Mouse (Mus musculus) embryonic facial prominence, embryonic 10.5 days (tissue): ENCODE results near the gene Gabbr2. TPM values are rescaled to one million over a fixed set of nuclear protein-coding genes. Genes with fewer than 3 reads are reported as not detected.

Source experiments
- DNase-seq: peaks from one replicate; pipeline ENCODE4 v3.0.0-alpha.2; 2017; ENCODE audit warnings: low spot score
- H3K27ac ChIP-seq: fragments of 300-500 bp; sonication (generic); replicated peaks from 2 replicates; pipeline ENCODE4 v1.5.1; 2016; ENCODE audit warnings: mild to moderate bottlenecking
- H3K27me3 ChIP-seq: fragments of 300-500 bp; sonication (generic); replicated peaks from 2 replicates; pipeline ENCODE4 v1.6.1; 2016; ENCODE audit warnings: low read depth, mild to moderate bottlenecking; ENCODE audit not compliant: poor library complexity, severe bottlenecking
- H3K36me3 ChIP-seq: fragments of 300-500 bp; sonication (generic); replicated peaks from 2 replicates; pipeline ENCODE4 v1.6.1; 2016; ENCODE audit warnings: mild to moderate bottlenecking, moderate library complexity
- H3K4me1 ChIP-seq: fragments of 300-500 bp; sonication (generic); 2 replicates; pipeline ENCODE4 v1.6.1; 2016
- H3K4me3 ChIP-seq: fragments of 300-500 bp; sonication (generic); 2 replicates; pipeline ENCODE4 v1.5.1; 2016; ENCODE audit warnings: mild to moderate bottlenecking, moderate library complexity
- H3K9me3 ChIP-seq: fragments of 300-500 bp; sonication (generic); 2 replicates; pipeline ENCODE4 v1.6.1; 2016; ENCODE audit warnings: mild to moderate bottlenecking
- WGBS: fragments of 180-500 bp; shearing (Covaris S2); methylation state at CpG from one replicate; pipeline ENCODE4 v1.1.7; 2016; 5-methylcytosine and 5-hydroxymethylcytosine counted together
- polyA plus RNA-seq: library from polyadenylated mRNA; unstranded; fragments of >200 nt; fragmentation: Nextera tagmentation; extraction: Ambion mirVana; gene quantifications from 2 replicates; pipeline ENCODE4 v1.2.1, GENCODE M21; 2016

Gabbr2 gene
- polyA plus RNA-seq, 1 experiment from 2014 or later = 0.30 TPM

GRCm38 (mm10) chr4:46664123-46665009, 327.3 kb downstream of the Gabbr2 start:
- Histone ChIP-seq H3K27me3 (no peaks in the 10 kb centered on the region), H3K27ac (peak overlapping the region; percentile 92), H3K36me3 (no peaks in the 10 kb centered on the region), H3K9me3 (no peaks in the 10 kb centered on the region), H3K4me1 (peaks cover 39% of the 10 kb centered on the region), H3K4me3 (peak overlapping the region; percentile 60)
- peak; percentile 87 for DNase-seq
- WGBS = 1% methylated on average over 34 of the region's 34 CpGs

- H3K4me3 ChIP-seq = no peak overlapping the region
- 82% methylated on average over 9 of the region's 9 CpGs for WGBS
- H3K9me3 ChIP-seq = no peaks in the 10 kb centered on the region
- H3K4me1 ChIP-seq = peaks cover 33% of the 10 kb centered on the region
- no peaks in the 10 kb centered on the region for H3K27me3 ChIP-seq
- no peak for DNase-seq
- no peaks in the 10 kb centered on the region for H3K36me3 ChIP-seq
- no peak overlapping the region for H3K27ac ChIP-seq
These were observed 330.2 kb downstream of the Gabbr2 start for GRCm38 (mm10) chr4:46661433-46661832.

- Histone ChIP-seq H3K27me3 (peaks cover 7% of the 10 kb centered on the region; the same call in 1 of the 2 replicates), H3K27ac (no peak overlapping the region), H3K4me1 (peaks cover 11% of the 10 kb centered on the region), H3K9me3 (no peaks in the 10 kb centered on the region), H3K4me3 (no peak overlapping the region), H3K36me3 (no peaks in the 10 kb centered on the region)
- 70% methylated on average over 5 of the region's 5 CpGs for WGBS
- DNase-seq = no peak
These were observed 332.7 kb downstream of the Gabbr2 start for GRCm38 (mm10) chr4:46658946-46659345.

GRCm38 (mm10) chr4:46657116-46657515, 334.6 kb downstream of the Gabbr2 start:
- DNase-seq = peak; percentile 74
- no peaks in the 10 kb centered on the region for H3K4me1 ChIP-seq
- no peaks in the 10 kb centered on the region for H3K36me3 ChIP-seq
- WGBS = 16% methylated on average over 5 of the region's 5 CpGs
- H3K27ac ChIP-seq = no peak overlapping the region
- no peak overlapping the region for H3K4me3 ChIP-seq
- H3K27me3 ChIP-seq = peaks cover 14% of the 10 kb centered on the region
- no peaks in the 10 kb centered on the region for H3K9me3 ChIP-seq

- H3K27ac ChIP-seq = no peak overlapping the region
- no peaks in the 10 kb centered on the region for H3K9me3 ChIP-seq
- no peaks in the 10 kb centered on the region for H3K36me3 ChIP-seq
- WGBS = 75% methylated on average over 2 of the region's 2 CpGs
- H3K27me3 ChIP-seq = peaks cover 26% of the 10 kb centered on the region
- H3K4me3 ChIP-seq = no peak overlapping the region
- H3K4me1 ChIP-seq = peaks cover under 1% of the 10 kb centered on the region
- no peak for DNase-seq
These were observed 335.7 kb downstream of the Gabbr2 start for GRCm38 (mm10) chr4:46655956-46656355.

- no peak for DNase-seq
- H3K4me3 ChIP-seq = no peak overlapping the region
- 58% methylated on average over 1 of the region's 1 CpGs for WGBS
- peaks cover 7% of the 10 kb centered on the region for H3K4me1 ChIP-seq
- no peak overlapping the region for H3K27ac ChIP-seq
- no peaks in the 10 kb centered on the region for H3K9me3 ChIP-seq
- H3K27me3 ChIP-seq = peaks cover 27% of the 10 kb centered on the region
- no peaks in the 10 kb centered on the region for H3K36me3 ChIP-seq
These were observed 336.4 kb downstream of the Gabbr2 start for GRCm38 (mm10) chr4:46655298-46655697.

GRCm38 (mm10) chr4:46650086-46650753, 341.5 kb downstream of the Gabbr2 start, which contains the start of gene Tbc1d2:
Tbc1d2 (minus strand) TSS chr4:46650209.
- no peaks in the 10 kb centered on the region for H3K36me3 ChIP-seq
- H3K27ac ChIP-seq = peak within 1 kb of the TSS; percentile 93
- H3K9me3 ChIP-seq = no peaks in the 10 kb centered on the region
- peaks cover 15% of the 10 kb centered on the region for H3K4me1 ChIP-seq
- peak within 1 kb of the TSS; percentile 69 for H3K4me3 ChIP-seq
- peaks cover 53% of the 10 kb centered on the region for H3K27me3 ChIP-seq
- WGBS = under 1% methylated on average over 69 of the region's 69 CpGs
- DNase-seq = peak; percentile 95

GRCm38 (mm10) chr4:46649161-46649560, 342.5 kb downstream of the Gabbr2 start:
- H3K36me3 ChIP-seq = no peaks in the 10 kb centered on the region
- H3K27me3 ChIP-seq = peaks cover 48% of the 10 kb centered on the region
- H3K4me3 ChIP-seq = peak overlapping the region; percentile 69
- H3K27ac ChIP-seq = no peak overlapping the region
- no peaks in the 10 kb centered on the region for H3K9me3 ChIP-seq
- no peak for DNase-seq
- H3K4me1 ChIP-seq = peaks cover 15% of the 10 kb centered on the region
- WGBS = 59% methylated on average over 4 of the region's 4 CpGs

- Histone ChIP-seq H3K9me3 (no peaks in the 10 kb centered on the region), H3K27ac (peak overlapping the region; percentile 19; the same call in 1 of the 2 replicates), H3K36me3 (no peaks in the 10 kb centered on the region), H3K4me3 (no peak overlapping the region), H3K4me1 (peaks cover 4% of the 10 kb centered on the region; the same call in 1 of the 2 replicates), H3K27me3 (peaks cover 13% of the 10 kb centered on the region)
- no peak for DNase-seq
- WGBS = 85% methylated on average over 8 of the region's 8 CpGs
These were observed 348.0 kb downstream of the Gabbr2 start for GRCm38 (mm10) chr4:46643676-46644112.

GRCm38 (mm10) chr4:46642924-46643675, 348.6 kb downstream of the Gabbr2 start:
- H3K36me3 ChIP-seq = no peaks in the 10 kb centered on the region
- no peak for DNase-seq
- no peaks in the 10 kb centered on the region for H3K9me3 ChIP-seq
- no peak overlapping the region; the same call in 1 of the 2 replicates for H3K27ac ChIP-seq
- no peak overlapping the region for H3K4me3 ChIP-seq
- peaks cover 4% of the 10 kb centered on the region; the same call in 1 of the 2 replicates for H3K4me1 ChIP-seq
- 66% methylated on average over 8 of the region's 8 CpGs for WGBS
- H3K27me3 ChIP-seq = peaks cover 7% of the 10 kb centered on the region

- H3K36me3 ChIP-seq = no peaks in the 10 kb centered on the region
- 69% methylated on average over 4 of the region's 4 CpGs for WGBS
- H3K4me1 ChIP-seq = peaks cover 4% of the 10 kb centered on the region; the same call in 1 of the 2 replicates
- no peaks in the 10 kb centered on the region for H3K9me3 ChIP-seq
- no peaks in the 10 kb centered on the region for H3K27me3 ChIP-seq
- DNase-seq = no peak
- no peak overlapping the region for H3K4me3 ChIP-seq
- no peak overlapping the region for H3K27ac ChIP-seq
These were observed 350.4 kb downstream of the Gabbr2 start for GRCm38 (mm10) chr4:46641283-46641682.

- 85% methylated on average over 8 of the region's 8 CpGs for WGBS
- Histone ChIP-seq H3K36me3 (no peaks in the 10 kb centered on the region), H3K4me1 (peaks cover 4% of the 10 kb centered on the region; the same call in 1 of the 2 replicates), H3K27ac (no peak overlapping the region), H3K9me3 (no peaks in the 10 kb centered on the region), H3K4me3 (no peak overlapping the region), H3K27me3 (no peaks in the 10 kb centered on the region)
- DNase-seq = no peak
These were observed 351.8 kb downstream of the Gabbr2 start for GRCm38 (mm10) chr4:46639866-46640265.
